In genomic region chr3:88415668-88416067, GRCm38 (mm10) we compare ENCODE assay signal across 21 mouse cellular contexts. TPM values are rescaled to one million over a fixed set of nuclear protein-coding genes. Genes with fewer than 3 reads are reported as not detected.
DNase-seq lines count a peak whose midpoint lies in the region; ATAC-seq and TF ChIP-seq lines count a peak whose summit lies in the region.
"Had no signal": no experiment of that assay in that cellular context is flagged by ENCODE, and none has a peak within 500 bp of the region (broad histone marks: within the 10 kb centered on the region; RNA-seq: fewer than 3 reads in every experiment).

No protein-coding gene starts in this region.

- no peak for TF ChIP-seq CTCF in heart, adult 2 months (IDR thresholded peaks at IDR 0.05)
- no peak for TF ChIP-seq CTCF in G1E (IDR thresholded peaks at IDR 0.05; ENCODE audit: low read depth, low read length)
- TF ChIP-seq CTCF in intestine, postnatal 0 days (IDR thresholded peaks at IDR 0.05; ENCODE audit: low read depth), result no peak
- TF ChIP-seq CTCF in small intestine, adult 2 months (IDR thresholded peaks at IDR 0.05; ENCODE audit: extremely low read depth, insufficient read length, insufficient replicate concordance, low read depth, low read length), result no peak

- H3K27me3 ChIP-seq in heart, embryonic 10.5 days (ENCODE audit: insufficient read depth, poor library complexity, severe bottlenecking), result no peaks in the 10 kb centered on the region
- no peaks in the 10 kb centered on the region for H3K27me3 ChIP-seq in heart, adult 2 months (ENCODE audit: control insufficient read depth, insufficient read depth, low read length)
- H3K27me3 ChIP-seq in G1E (ENCODE audit: insufficient read depth, low read length), result no peaks in the 10 kb centered on the region
- H3K27me3 ChIP-seq in intestine, postnatal 0 days (replicated peaks; ENCODE audit: control insufficient read depth, insufficient read depth, low read length), result no peaks in the 10 kb centered on the region
- H3K27me3 ChIP-seq in small intestine, adult 2 months (ENCODE audit: control insufficient read depth, insufficient read depth, low read length), result no peaks in the 10 kb centered on the region
- H3K27me3 ChIP-seq: forebrain, embryonic 15.5 days had no signal

- ATAC-seq in G1E (ENCODE audit: extremely low read depth, insufficient number of reproducible peaks, low FRiP score, poor library complexity, severe bottlenecking), result no peak
- peak; percentile 77 for ATAC-seq in intestine, postnatal 0 days
- ATAC-seq: forebrain, embryonic 15.5 days; midbrain, embryonic 16.5 days had no signal

- H3K27ac ChIP-seq in heart, embryonic 10.5 days, result peak overlapping the region; percentile 50; the same call in 1 of the 2 replicates
- H3K27ac ChIP-seq in heart, adult 2 months, result no peak overlapping the region
- peak overlapping the region; percentile 68 for H3K27ac ChIP-seq in intestine, postnatal 0 days (ENCODE audit: low read depth, low read length)
- peak overlapping the region; percentile 85 for H3K27ac ChIP-seq in small intestine, adult 2 months (ENCODE audit: insufficient read depth, low read depth, low read length)
- H3K27ac ChIP-seq: forebrain, embryonic 15.5 days; hindbrain, embryonic 14.5 days had no signal

- peak; percentile 74 for DNase-seq in heart, embryonic 10.5 days (ENCODE audit: low spot score)
- DNase-seq in heart, adult 2 months, result no peak
- no peak for DNase-seq in G1E (ENCODE audit: low spot score)
- DNase-seq in embryo, embryonic 11 days, result no peak
- no peak for DNase-seq in cerebellum, adult 8-10 months
- DNase-seq: adrenal gland, postnatal 10 days; cerebellum, adult 9-10 months; kidney, adult 2 months; kidney, postnatal 25 days; lung, adult 18-20 months; right cerebral cortex, adult 18-20 months; thymus, postnatal 14 days had no signal

- H3K9me3 ChIP-seq in heart, embryonic 10.5 days, result no peaks in the 10 kb centered on the region
- no peaks in the 10 kb centered on the region for H3K9me3 ChIP-seq in G1E (replicated peaks)
- no peaks in the 10 kb centered on the region for H3K9me3 ChIP-seq in intestine, postnatal 0 days (ENCODE audit: control insufficient read depth)
- H3K9me3 ChIP-seq: forebrain, embryonic 15.5 days had no signal

- no peak overlapping the region for H3K4me3 ChIP-seq in heart, embryonic 10.5 days
- H3K4me3 ChIP-seq in heart, adult 2 months, result no peak overlapping the region
- peak overlapping the region; percentile 26; the same call in 1 of the 2 replicates for H3K4me3 ChIP-seq in G1E (ENCODE audit: low read depth, low read length)
- no peak overlapping the region for H3K4me3 ChIP-seq in intestine, postnatal 0 days (ENCODE audit: low read depth, low read length)
- peak overlapping the region; percentile 2; the same call in 1 of the 2 replicates for H3K4me3 ChIP-seq in small intestine, adult 2 months (ENCODE audit: low read depth, low read length)
- H3K4me3 ChIP-seq: forebrain, embryonic 15.5 days had no signal

- no peak for TF ChIP-seq POLR2A in heart, adult 2 months (IDR thresholded peaks at IDR 0.05; ENCODE audit: insufficient read depth, low read depth, low read length)
- TF ChIP-seq POLR2A in small intestine, adult 2 months (IDR thresholded peaks at IDR 0.05; ENCODE audit: low read depth, low read length), result no peak

- H3K36me3 ChIP-seq in heart, embryonic 10.5 days, result peaks cover 88% of the 10 kb centered on the region
- H3K36me3 ChIP-seq in heart, adult 2 months (ENCODE audit: control insufficient read depth, insufficient read depth, low read length), result no peaks in the 10 kb centered on the region
- H3K36me3 ChIP-seq in G1E (replicated peaks), result peaks cover 100% of the 10 kb centered on the region
- H3K36me3 ChIP-seq in intestine, postnatal 0 days (ENCODE audit: control insufficient read depth, insufficient read depth), result peaks cover 70% of the 10 kb centered on the region
- peaks cover 50% of the 10 kb centered on the region for H3K36me3 ChIP-seq in small intestine, adult 2 months (ENCODE audit: control insufficient read depth, insufficient read depth, low read length)

- intact Hi-C loops in heart, adult 2 months (cut with DNase I), result no loop called here

- peak overlapping the region; percentile 17; the same call in 1 of the 2 replicates for H3K4me2 ChIP-seq in intestine, postnatal 0 days (replicated peaks; ENCODE audit: low read depth)
- H3K4me2 ChIP-seq: forebrain, embryonic 15.5 days; hindbrain, embryonic 14.5 days had no signal

- TF ChIP-seq EP300 in heart, adult 2 months (IDR thresholded peaks at IDR 0.05; ENCODE audit: insufficient read depth, low read depth, low read length), result no peak

- H3K4me1 ChIP-seq in heart, embryonic 10.5 days, result peaks cover 27% of the 10 kb centered on the region
- no peaks in the 10 kb centered on the region for H3K4me1 ChIP-seq in heart, adult 2 months (ENCODE audit: control insufficient read depth, insufficient read depth, low read length)
- H3K4me1 ChIP-seq in G1E (ENCODE audit: insufficient read depth, low read depth, low read length), result peaks cover 94% of the 10 kb centered on the region
- H3K4me1 ChIP-seq in intestine, postnatal 0 days (replicated peaks; ENCODE audit: control insufficient read depth, insufficient read depth, low read length), result peaks cover 3% of the 10 kb centered on the region; the same call in 1 of the 2 replicates
- H3K4me1 ChIP-seq in small intestine, adult 2 months (ENCODE audit: control insufficient read depth, insufficient read depth, insufficient read length, low read length), result peaks cover 35% of the 10 kb centered on the region

- no peak overlapping the region for H3K9ac ChIP-seq in heart, adult 2 months (ENCODE audit: low read depth, low read length)
- H3K9ac ChIP-seq in intestine, postnatal 0 days (ENCODE audit: low read depth, low read length), result no peak overlapping the region
- H3K9ac ChIP-seq: forebrain, embryonic 15.5 days; hindbrain, embryonic 14.5 days had no signal

- WGBS in heart, embryonic 10.5 days, result 51% methylated on average over 4 of the region's 4 CpGs
- WGBS in heart, adult 2 months, result 55% methylated on average over 4 of the region's 4 CpGs
- WGBS in intestine, postnatal 0 days, result 37% methylated on average over 4 of the region's 4 CpGs
- WGBS in small intestine, adult 2 months, result 32% methylated on average over 4 of the region's 4 CpGs

- peaks cover 4% of the 10 kb centered on the region; the same call in 1 of the 2 replicates for H3K79me2 ChIP-seq in heart, adult 2 months (replicated peaks; ENCODE audit: control insufficient read depth, insufficient read depth, low read length)

RNA-seq across cellular contexts. Expression of gene Pmf1, which starts 5.5 kb away (rescaled TPM):
- 131 and 149 TPM in 2 replicates for polyA plus RNA-seq in heart, embryonic 10.5 days (2016; fragmentation: Nextera tagmentation; extraction: Ambion mirVana)
- total RNA-seq in heart, adult 2 months (2021), result 10 to 100 TPM; 12.4 to 15.9 TPM
- 20.8 and 22.3 TPM in 2 replicates for polyA plus RNA-seq in heart, adult 2 months (2012; rRNA removed)
- total RNA-seq in G1E (2014; fragmentation: Nextera tagmentation), result 273 and 301 TPM in 2 replicates
- 110 and 117 TPM in 2 replicates for total RNA-seq in G1E (2017)
- polyA plus RNA-seq in G1E (2012), result 254 and 283 TPM in 2 replicates
- 61.2 and 62.5 TPM in 2 replicates for polyA plus RNA-seq in intestine, postnatal 0 days (2015; fragmentation: Nextera tagmentation; extraction: Ambion mirVana)
- polyA plus RNA-seq in small intestine, adult 2 months (2012; rRNA removed), result 52.3 and 108 TPM in 2 replicates

RNA-seq across cellular contexts. Expression of gene Slc25a44, which starts 9.3 kb away (rescaled TPM):
- 16.8 and 17.5 TPM in 2 replicates for polyA plus RNA-seq in heart, embryonic 10.5 days (2016; fragmentation: Nextera tagmentation; extraction: Ambion mirVana)
- 10 to 100 TPM; 11.9 to 14.6 TPM for total RNA-seq in heart, adult 2 months (2021)
- polyA plus RNA-seq in heart, adult 2 months (2012; rRNA removed), result 19.1 and 25.9 TPM in 2 replicates
- total RNA-seq in G1E (2014; fragmentation: Nextera tagmentation) (62.0 and 62.3 TPM in 2 replicates), G1E (2017) (50.3 and 50.9 TPM in 2 replicates)
- 17.4 and 23.0 TPM in 2 replicates for polyA plus RNA-seq in G1E (2012)
- polyA plus RNA-seq in intestine, postnatal 0 days (2015; fragmentation: Nextera tagmentation; extraction: Ambion mirVana), result 30.4 and 31.7 TPM in 2 replicates
- 19.7 and 44.8 TPM in 2 replicates for polyA plus RNA-seq in small intestine, adult 2 months (2012; rRNA removed)

RNA-seq across cellular contexts. Expression of gene Bglap, which starts 31.4 kb away (rescaled TPM):
- not detected in 2 replicates for polyA plus RNA-seq in heart, embryonic 10.5 days (2016; fragmentation: Nextera tagmentation; extraction: Ambion mirVana)
- total RNA-seq in heart, adult 2 months (2021), result not detected
- not detected in 2 replicates for polyA plus RNA-seq in heart, adult 2 months (2012; rRNA removed)
- total RNA-seq in G1E (2014; fragmentation: Nextera tagmentation) (not detected in 2 replicates), G1E (2017) (not detected in 2 replicates)
- not detected in 2 replicates for polyA plus RNA-seq in G1E (2012)
- not detected in 2 replicates for polyA plus RNA-seq in intestine, postnatal 0 days (2015; fragmentation: Nextera tagmentation; extraction: Ambion mirVana)
- 1.6 TPM in 1 of 2 replicates, not detected in the other for polyA plus RNA-seq in small intestine, adult 2 months (2012; rRNA removed)
- polyA plus RNA-seq: forebrain, embryonic 15.5 days; gonadal fat pad, adult 2 months; heart, embryonic 16.5 days; hindbrain, embryonic 14.5 days; kidney, adult 2 months had no signal

RNA-seq across cellular contexts. Expression of gene Bglap2, which starts 37.2 kb away (rescaled TPM):
- polyA plus RNA-seq in heart, embryonic 10.5 days (2016; fragmentation: Nextera tagmentation; extraction: Ambion mirVana), result not detected in 2 replicates
- total RNA-seq in heart, adult 2 months (2021), result not detected
- polyA plus RNA-seq in heart, adult 2 months (2012; rRNA removed), result 0.84 and 0.85 TPM in 2 replicates
- total RNA-seq in G1E (2014; fragmentation: Nextera tagmentation) (not detected in 2 replicates), G1E (2017) (not detected in 2 replicates)
- not detected in 2 replicates for polyA plus RNA-seq in G1E (2012)
- not detected in 2 replicates for polyA plus RNA-seq in intestine, postnatal 0 days (2015; fragmentation: Nextera tagmentation; extraction: Ambion mirVana)
- 0.70 TPM in 1 of 2 replicates, not detected in the other for polyA plus RNA-seq in small intestine, adult 2 months (2012; rRNA removed)
- total RNA-seq: layer of hippocampus, postnatal 14 days; megakaryocyte-erythroid progenitor cell, adult 5-6 weeks had no signal
- polyA plus RNA-seq: forebrain, embryonic 15.5 days; gonadal fat pad, adult 2 months; heart, embryonic 16.5 days; hindbrain, embryonic 14.5 days; kidney, adult 2 months had no signal

RNA-seq across cellular contexts. Expression of gene Bglap3, which starts 43.1 kb away (rescaled TPM):
- 0.44 TPM in 1 of 2 replicates, not detected in the other for polyA plus RNA-seq in heart, embryonic 10.5 days (2016; fragmentation: Nextera tagmentation; extraction: Ambion mirVana)
- total RNA-seq in heart, adult 2 months (2021), result not detected
- polyA plus RNA-seq in heart, adult 2 months (2012; rRNA removed), result not detected in 2 replicates
- total RNA-seq in G1E (2014; fragmentation: Nextera tagmentation) (not detected in 2 replicates), G1E (2017) (0.16 and 0.17 TPM in 2 replicates)
- polyA plus RNA-seq in G1E (2012), result not detected in 2 replicates
- polyA plus RNA-seq in intestine, postnatal 0 days (2015; fragmentation: Nextera tagmentation; extraction: Ambion mirVana), result 72.5 and 81.0 TPM in 2 replicates
- polyA plus RNA-seq in small intestine, adult 2 months (2012; rRNA removed), result 2.2 and 6.7 TPM in 2 replicates
- total RNA-seq: layer of hippocampus, postnatal 14 days; megakaryocyte-erythroid progenitor cell, adult 5-6 weeks had no signal
- polyA plus RNA-seq: forebrain, embryonic 15.5 days; midbrain, embryonic 16.5 days had no signal

Comparison
In these comparisons a context has a peak if more than half of its experiments do, and no peak if none do; other contexts are left out.
1. H3K4me3 ChIP-seq: peak in G1E (single experiment) and small intestine, adult 2 months (single experiment); none in heart, embryonic 10.5 days (single experiment), heart, adult 2 months (single experiment) and intestine, postnatal 0 days (single experiment).